Mouse (Mus musculus): ENCODE results near the gene Ypel1.

GRCm38 (mm10) chr16:17096938-17097337, 27.4 kb downstream of the Ypel1 start:
- no peak for TF ChIP-seq CTCF (IDR thresholded peaks at IDR 0.05)
- no peak for TF ChIP-seq EP300 (IDR thresholded peaks at IDR 0.05)

Data from lung, postnatal 0 days (tissue).